Mouse (Mus musculus) midbrain, embryonic 14.5 days (tissue): Measurements from ENCODE around the gene Gse1. TPM values are rescaled to one million over a fixed set of nuclear protein-coding genes. Genes with fewer than 3 reads are reported as not detected.

ENCODE experiments used
- ATAC-seq: fragments of 200-750 bp; cut with Nextera tagmentation; 2 replicates; pipeline ENCODE4 v1.8.0; 2017; ENCODE audit warnings: moderate number of reproducible peaks, moderate library complexity; ENCODE audit not compliant: low FRiP score, low TSS enrichment
- DNase-seq: peaks from one replicate; pipeline ENCODE4 v3.0.0-alpha.2; 2015
- H3K27ac ChIP-seq: fragments of 300-500 bp; sonication (generic); replicated peaks from 2 replicates; pipeline ENCODE4 v1.5.1; 2014; ENCODE audit warnings: mild to moderate bottlenecking, low read depth, low read length, moderate library complexity
- H3K27me3 ChIP-seq: fragments of 300-500 bp; sonication (generic); 2 replicates; pipeline ENCODE4 v1.6.1; 2014; ENCODE audit warnings: low read length, control low read depth, mixed read lengths; ENCODE audit not compliant: control insufficient read depth, insufficient read depth
- H3K36me3 ChIP-seq: fragments of 300-500 bp; sonication (generic); 2 replicates; pipeline ENCODE4 v1.6.1; 2014; ENCODE audit warnings: low read length, control low read depth; ENCODE audit not compliant: control insufficient read depth, insufficient read depth
- H3K4me1 ChIP-seq: fragments of 300-500 bp; sonication (generic); 2 replicates; pipeline ENCODE4 v1.6.1; 2014; ENCODE audit warnings: mild to moderate bottlenecking, antibody characterized with exemption, low read length, control low read depth; ENCODE audit not compliant: control insufficient read depth, insufficient read depth
- H3K4me2 ChIP-seq: fragments of 300-500 bp; sonication (generic); 2 replicates; pipeline ENCODE4 v1.6.1; 2014; ENCODE audit warnings: mild to moderate bottlenecking, low read length, moderate library complexity
- H3K4me3 ChIP-seq: fragments of 300-500 bp; sonication (generic); replicated peaks from 2 replicates; pipeline ENCODE4 v1.5.1; 2014; ENCODE audit warnings: low read depth, low read length
- H3K9ac ChIP-seq: fragments of 300-500 bp; sonication (generic); replicated peaks from 2 replicates; pipeline ENCODE4 v1.6.1; 2014; ENCODE audit warnings: mild to moderate bottlenecking, low read length, moderate library complexity
- H3K9me3 ChIP-seq: fragments of 300-500 bp; sonication (generic); 2 replicates; pipeline ENCODE4 v1.6.1; 2016; ENCODE audit warnings: low read length, control low read depth, mixed read lengths; ENCODE audit not compliant: control insufficient read depth
- WGBS: fragments of 180-500 bp; shearing (Covaris S2); extraction: QIAGEN DNeasy Blood & Tissue Kit; methylation state at CpG from one replicate; pipeline ENCODE4 v1.1.7; 2014; 5-methylcytosine and 5-hydroxymethylcytosine counted together
- polyA plus RNA-seq: library from polyadenylated mRNA; unstranded; fragments of >200 nt; fragmentation: Nextera tagmentation; extraction: Ambion mirVana; gene quantifications from 2 replicates; pipeline ENCODE4 v1.2.1, GENCODE M21; 2014

The Gse1 gene
- polyA plus RNA-seq, 1 experiment from 2014 or later, result 28.6 TPM

GRCm38 (mm10) chr8:120298601-120299532, 70.6 kb downstream of the Gse1 start:
- Histone ChIP-seq H3K4me1 (peaks cover 70% of the 10 kb centered on the region), H3K4me3 (no peak overlapping the region), H3K27me3 (no peaks in the 10 kb centered on the region), H3K36me3 (no peaks in the 10 kb centered on the region), H3K9ac (peak overlapping the region; percentile 29; the same call in 1 of the 2 replicates), H3K27ac (peak overlapping the region; percentile 83), H3K9me3 (no peaks in the 10 kb centered on the region), H3K4me2 (no peak overlapping the region)
- ATAC-seq (peak; percentile 44; the same call in 1 of the 2 replicates), DNase-seq (peak; percentile 80)
- WGBS, result 28% methylated on average over 22 of the region's 22 CpGs

- H3K27me3 ChIP-seq, result no peaks in the 10 kb centered on the region
- no peaks in the 10 kb centered on the region for H3K36me3 ChIP-seq
- peaks cover 62% of the 10 kb centered on the region for H3K4me1 ChIP-seq
- H3K4me3 ChIP-seq, result no peak overlapping the region
- no peaks in the 10 kb centered on the region for H3K9me3 ChIP-seq
- H3K4me2 ChIP-seq, result peak overlapping the region; percentile 11; the same call in 1 of the 2 replicates
- ATAC-seq (0 out of 2 replicates have a peak, but pooled peaks have one; percentile 47), DNase-seq (peak; percentile 82)
- WGBS, result 3% methylated on average over 13 of the region's 13 CpGs
- peak overlapping the region; percentile 58; the same call in 1 of the 2 replicates for H3K27ac ChIP-seq
- H3K9ac ChIP-seq, result peak overlapping the region; percentile 18; the same call in 1 of the 2 replicates
These were observed 72.4 kb downstream of the Gse1 start for GRCm38 (mm10) chr8:120300601-120301141.

- H3K4me1 ChIP-seq, result peaks cover 57% of the 10 kb centered on the region
- peak overlapping the region; percentile 67; the same call in 1 of the 2 replicates for H3K27ac ChIP-seq
- no peak for DNase-seq
- H3K27me3 ChIP-seq, result no peaks in the 10 kb centered on the region
- no peaks in the 10 kb centered on the region for H3K36me3 ChIP-seq
- no peak for ATAC-seq
- no peaks in the 10 kb centered on the region for H3K9me3 ChIP-seq
- no peak overlapping the region for H3K4me2 ChIP-seq
- H3K4me3 ChIP-seq, result no peak overlapping the region
- WGBS, result 59% methylated on average over 11 of the region's 11 CpGs
- H3K9ac ChIP-seq, result no peak overlapping the region
These were observed 74.9 kb downstream of the Gse1 start for GRCm38 (mm10) chr8:120302941-120303675.

- Histone ChIP-seq H3K4me3 (no peak overlapping the region), H3K9ac (no peak overlapping the region; the same call in 1 of the 2 replicates), H3K9me3 (no peaks in the 10 kb centered on the region), H3K27ac (peak overlapping the region; percentile 67), H3K4me1 (peaks cover 57% of the 10 kb centered on the region), H3K27me3 (no peaks in the 10 kb centered on the region), H3K4me2 (no peak overlapping the region), H3K36me3 (no peaks in the 10 kb centered on the region)
- ATAC-seq (no peak), DNase-seq (peak; percentile 70)
- WGBS, result 20% methylated on average over 9 of the region's 9 CpGs
These were observed 75.8 kb downstream of the Gse1 start for GRCm38 (mm10) chr8:120304097-120304496.

- 69% methylated on average over 10 of the region's 10 CpGs for WGBS
These were observed 77.6 kb downstream of the Gse1 start for GRCm38 (mm10) chr8:120305800-120306385.

GRCm38 (mm10) chr8:120307103-120307502, 78.8 kb downstream of the Gse1 start:
- 1% methylated on average over 16 of the region's 16 CpGs for WGBS
- no peaks in the 10 kb centered on the region for H3K36me3 ChIP-seq
- peak overlapping the region; percentile 28 for H3K4me2 ChIP-seq
- peak overlapping the region; percentile 79 for H3K27ac ChIP-seq
- H3K9me3 ChIP-seq, result no peaks in the 10 kb centered on the region
- ATAC-seq, result peak; percentile 66; the same call in 1 of the 2 replicates
- H3K27me3 ChIP-seq, result no peaks in the 10 kb centered on the region
- DNase-seq, result peak; percentile 84
- no peak overlapping the region for H3K4me3 ChIP-seq
- H3K9ac ChIP-seq, result peak overlapping the region; percentile 23; the same call in 1 of the 2 replicates
- H3K4me1 ChIP-seq, result peaks cover 57% of the 10 kb centered on the region

More at GRCm38 (mm10) chr8:120305800-120306385, 77.6 kb downstream of the Gse1 start:
- Histone ChIP-seq H3K9ac (no peak overlapping the region), H3K9me3 (no peaks in the 10 kb centered on the region), H3K27ac (no peak overlapping the region; the same call in 1 of the 2 replicates), H3K4me2 (no peak overlapping the region), H3K4me1 (peaks cover 62% of the 10 kb centered on the region), H3K27me3 (no peaks in the 10 kb centered on the region), H3K36me3 (no peaks in the 10 kb centered on the region), H3K4me3 (no peak overlapping the region)
- DNase-seq, result no peak
- no peak for ATAC-seq

- Histone ChIP-seq H3K27me3 (no peaks in the 10 kb centered on the region), H3K27ac (peak overlapping the region; percentile 79), H3K9ac (peak overlapping the region; percentile 23; the same call in 1 of the 2 replicates), H3K4me1 (peaks cover 57% of the 10 kb centered on the region), H3K36me3 (no peaks in the 10 kb centered on the region), H3K4me3 (no peak overlapping the region), H3K9me3 (no peaks in the 10 kb centered on the region), H3K4me2 (peak overlapping the region; percentile 28)
- peak; percentile 39 for DNase-seq
- WGBS, result 37% methylated on average over 11 of the region's 11 CpGs
- peak; percentile 4; the same call in 1 of the 2 replicates for ATAC-seq
These were observed 79.3 kb downstream of the Gse1 start for GRCm38 (mm10) chr8:120307528-120307927.

- Histone ChIP-seq H3K27ac (peak overlapping the region; percentile 79), H3K4me2 (no peak overlapping the region), H3K9me3 (no peaks in the 10 kb centered on the region), H3K4me1 (peaks cover 57% of the 10 kb centered on the region), H3K27me3 (no peaks in the 10 kb centered on the region), H3K9ac (no peak overlapping the region), H3K36me3 (no peaks in the 10 kb centered on the region), H3K4me3 (no peak overlapping the region)
- 31% methylated on average over 8 of the region's 8 CpGs for WGBS
- DNase-seq (peak; percentile 47), ATAC-seq (no peak)
These were observed 79.9 kb downstream of the Gse1 start for GRCm38 (mm10) chr8:120308131-120308530.
